Mouse (Mus musculus): ENCODE data around the gene D430041D05Rik.

Gene D430041D05Rik

GRCm38 (mm10) chr2:104192401-104193141, 218.2 kb downstream of the D430041D05Rik start:
- no peak for DNase-seq (ENCODE audit: low spot score)

GRCm38 (mm10) chr2:104191723-104192122, 219.1 kb downstream of the D430041D05Rik start:
- DNase-seq (ENCODE audit: low spot score): no peak

- no peak for DNase-seq (ENCODE audit: low spot score)
These were observed 222.0 kb downstream of the D430041D05Rik start for GRCm38 (mm10) chr2:104188859-104189258.

- DNase-seq (ENCODE audit: low spot score): no peak
These were observed 223.7 kb downstream of the D430041D05Rik start for GRCm38 (mm10) chr2:104187073-104187472.

- DNase-seq (ENCODE audit: low spot score): no peak
These were observed 225.2 kb downstream of the D430041D05Rik start for GRCm38 (mm10) chr2:104185616-104186015.

- DNase-seq (ENCODE audit: low spot score): no peak
These were observed 226.5 kb downstream of the D430041D05Rik start for GRCm38 (mm10) chr2:104184296-104184695.

GRCm38 (mm10) chr2:104183246-104183845, 227.5 kb downstream of the D430041D05Rik start:
- no peak for DNase-seq (ENCODE audit: low spot score)

- DNase-seq (ENCODE audit: low spot score): no peak
These were observed 231.2 kb downstream of the D430041D05Rik start for GRCm38 (mm10) chr2:104179636-104180035.

- DNase-seq (ENCODE audit: low spot score): no peak
These were observed 232.6 kb downstream of the D430041D05Rik start for GRCm38 (mm10) chr2:104178251-104178650.

- DNase-seq (ENCODE audit: low spot score): peak; percentile 2
These were observed 233.7 kb downstream of the D430041D05Rik start for GRCm38 (mm10) chr2:104176979-104177704.

- no peak for DNase-seq (ENCODE audit: low spot score)
These were observed 234.4 kb downstream of the D430041D05Rik start for GRCm38 (mm10) chr2:104176166-104176978.

GRCm38 (mm10) chr2:104175476-104176165, 235.2 kb downstream of the D430041D05Rik start:
- DNase-seq (ENCODE audit: low spot score): no peak

GRCm38 (mm10) chr2:104173431-104173830, 237.4 kb downstream of the D430041D05Rik start:
- no peak for DNase-seq (ENCODE audit: low spot score)

GRCm38 (mm10) chr2:104172695-104173348, 238.0 kb downstream of the D430041D05Rik start:
- no peak for DNase-seq (ENCODE audit: low spot score)

- DNase-seq (ENCODE audit: low spot score): no peak
These were observed 242.5 kb downstream of the D430041D05Rik start for GRCm38 (mm10) chr2:104168186-104168896.

GRCm38 (mm10) chr2:104167765-104168164, 243.0 kb downstream of the D430041D05Rik start:
- no peak for DNase-seq (ENCODE audit: low spot score)

- DNase-seq (ENCODE audit: low spot score): no peak
These were observed 245.2 kb downstream of the D430041D05Rik start for GRCm38 (mm10) chr2:104165631-104166030.

- no peak for DNase-seq (ENCODE audit: low spot score)
These were observed 246.8 kb downstream of the D430041D05Rik start for GRCm38 (mm10) chr2:104163978-104164487.

- DNase-seq (ENCODE audit: low spot score): no peak
These were observed 247.4 kb downstream of the D430041D05Rik start for GRCm38 (mm10) chr2:104163418-104163817.

- DNase-seq (ENCODE audit: low spot score): no peak
These were observed 253.0 kb downstream of the D430041D05Rik start for GRCm38 (mm10) chr2:104157831-104158230.
